Mouse (Mus musculus) stomach, adult 2 months (tissue): ENCODE results near the gene Amtn. TPM values are rescaled to one million over a fixed set of nuclear protein-coding genes. Genes with fewer than 3 reads are reported as not detected.

Experiments
- polyA plus RNA-seq: library from polyadenylated mRNA; depleted of rRNA; stranded (reverse); fragments of >200 nt; gene quantifications from 2 replicates; pipeline ENCODE4 v1.2.3, GENCODE M21; 2012; rRNA removed

Gene Amtn
- not detected in 2 replicates for polyA plus RNA-seq

GRCm38 (mm10) chr5:88375808-88376207, at the start of gene Amtn:
Gene Amtn, plus strand, starts transcription at chr5:88376108.

Other genes starting within 250 kb of the Amtn start
- gene Gm11115, start 222.0 kb upstream of the Amtn start, polyA plus RNA-seq: not detected in 2 replicates
- gene Gm7714, start 107.2 kb upstream of the Amtn start, polyA plus RNA-seq: not detected in 2 replicates
- not detected in 2 replicates for gene Prol1, start 58.8 kb upstream of the Amtn start, polyA plus RNA-seq
- gene Ambn, start 79.9 kb downstream of the Amtn start, polyA plus RNA-seq: not detected in 2 replicates
- gene Enam, start 111.9 kb downstream of the Amtn start, polyA plus RNA-seq: not detected in 2 replicates
- 1.3 and 2.0 TPM in 2 replicates for gene Jchain, start 151.8 kb downstream of the Amtn start, polyA plus RNA-seq
- 1.8 and 2.5 TPM in 2 replicates for gene Utp3, start 178.4 kb downstream of the Amtn start, polyA plus RNA-seq
- 2.4 and 3.4 TPM in 2 replicates for gene Rufy3, start 188.9 kb downstream of the Amtn start, polyA plus RNA-seq